Mouse (Mus musculus) C2C12 (cell line): ENCODE results near the gene Stfa3.

Source experiments
- CTCF ChIP-seq: IDR thresholded peaks from one replicate; pipeline ENCODE4 v1.5.1; 2011; ENCODE audit not compliant: control insufficient read depth, insufficient read depth, insufficient read length
- FOSL1 ChIP-seq: IDR thresholded peaks from one replicate; pipeline ENCODE4 v1.8.0; 2011; ENCODE audit warnings: mild to moderate bottlenecking, low read length; ENCODE audit not compliant: poor library complexity, insufficient read depth, severe bottlenecking

DNA sequence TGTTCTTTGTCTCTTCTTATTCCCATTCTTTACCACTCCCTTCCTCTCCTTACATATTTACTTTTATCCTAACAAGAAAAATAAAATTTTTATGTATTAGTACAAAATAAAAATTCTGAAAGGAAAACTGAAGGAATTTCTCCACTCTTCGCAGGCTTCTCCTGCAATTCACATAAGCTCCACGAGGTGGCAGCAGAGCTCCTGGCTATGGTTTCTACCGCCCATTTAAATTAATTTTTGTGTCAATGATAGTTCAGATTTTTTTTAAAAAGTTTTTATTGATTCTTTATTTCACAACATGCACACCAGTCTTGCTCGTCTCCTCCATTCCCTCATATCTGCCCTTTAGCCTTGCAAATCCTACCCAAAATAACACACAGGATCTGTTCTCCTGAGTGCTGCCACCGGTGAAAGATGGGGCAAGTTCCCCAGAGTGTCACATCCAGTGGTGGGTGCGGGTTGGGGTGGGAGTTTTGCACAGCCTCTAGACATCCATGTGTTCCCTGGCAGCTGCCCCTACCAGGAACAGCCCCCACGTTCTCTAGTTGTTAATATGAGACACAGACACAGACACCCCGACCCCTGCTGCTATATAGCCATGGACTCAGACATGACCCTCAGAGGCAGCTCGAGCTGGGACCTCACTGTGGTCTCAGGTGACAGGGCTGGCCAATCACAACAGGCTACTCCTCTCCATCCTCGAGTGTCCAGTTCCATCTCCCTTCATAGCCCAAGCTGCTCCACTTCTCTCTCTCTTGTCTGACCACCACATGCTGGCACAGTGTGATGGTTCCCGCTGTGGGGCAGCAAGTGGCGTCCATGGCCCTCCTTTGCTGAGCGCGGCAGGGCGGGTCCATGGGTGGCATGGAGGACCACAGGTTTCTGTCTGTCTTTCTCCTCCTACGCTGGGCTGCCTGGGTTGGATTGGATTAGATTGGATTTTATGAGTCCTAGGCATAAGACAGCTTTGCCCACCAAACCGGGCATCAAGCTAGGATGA, 18.3 kb upstream of the Stfa3 start:
- TF ChIP-seq CTCF (peak; percentile 13), FOSL1 (no peak)
